Mouse (Mus musculus) splenic B cell, adult 2 months (primary cell): Measurements from ENCODE around the gene Gins2.
A peak's percentile ranks its signal among the peaks of the same experiment; 100 is the strongest.

Experiments
- DNase-seq: peaks from one replicate; pipeline ENCODE4 v3.0.0-alpha.2; 2011; ENCODE audit warnings: low read depth, low spot score
- H3K27me3 ChIP-seq: 2 replicates; pipeline ENCODE4 v1.6.1; 2012; ENCODE audit warnings: mild to moderate bottlenecking, low read length, moderate library complexity, mixed read lengths; ENCODE audit not compliant: control insufficient read depth, poor library complexity, insufficient read depth, severe bottlenecking
- H3K36me3 ChIP-seq: 2 replicates; pipeline ENCODE4 v1.6.1; 2012; ENCODE audit warnings: mild to moderate bottlenecking, low read length, moderate library complexity, mixed read lengths; ENCODE audit not compliant: control insufficient read depth, poor library complexity, insufficient read depth, severe bottlenecking

Gene Gins2

DNA sequence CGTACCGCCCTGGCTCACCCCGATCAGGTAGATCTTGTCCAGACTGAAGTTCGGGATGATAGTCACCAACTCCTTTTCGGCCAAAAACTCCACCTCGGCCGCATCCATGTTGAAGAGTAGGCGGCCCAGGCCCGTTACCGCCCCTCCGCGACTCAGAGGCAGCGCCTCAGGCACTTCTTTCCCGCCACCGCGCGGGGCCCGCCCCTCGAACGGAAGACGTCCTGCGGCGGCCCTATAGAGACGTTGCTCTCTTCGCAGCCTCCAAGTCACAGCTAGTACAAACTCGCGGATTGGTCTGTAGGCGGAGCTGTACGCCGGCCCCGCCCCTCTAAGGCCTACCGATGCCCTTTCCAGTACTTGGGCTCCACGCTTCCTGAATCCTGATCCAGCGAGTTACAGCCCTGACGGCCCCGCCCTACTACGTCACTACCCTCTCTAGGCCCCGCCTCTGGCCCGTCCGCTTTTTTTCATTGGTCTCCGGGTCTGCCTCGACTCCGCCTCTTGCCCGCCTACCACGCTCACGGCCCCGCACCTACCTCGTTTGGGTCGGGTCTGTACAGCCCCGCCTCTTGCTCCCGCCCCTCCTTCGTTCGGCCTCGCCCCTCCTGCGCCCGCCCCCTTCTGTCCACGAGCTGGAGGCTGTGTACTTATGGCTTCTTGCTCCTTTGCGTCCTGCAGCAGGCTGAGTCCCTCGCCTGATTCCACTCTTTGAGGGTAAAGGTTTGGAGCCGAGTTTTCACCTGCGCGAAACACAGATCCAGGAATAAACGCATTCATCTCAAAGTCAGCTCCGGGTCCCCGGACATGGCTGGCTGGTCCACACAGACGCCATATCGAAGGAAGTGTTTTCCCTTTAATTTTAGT lies at the start of gene Gins2:
Gene Gins2 (minus strand): TSS at position 397 of the 864 bp plus-strand sequence.
- Histone ChIP-seq H3K36me3 (no peaks in the 10 kb centered on the region), H3K27me3 (no peaks in the 10 kb centered on the region)
- peak; percentile 98 for DNase-seq

GRCm38 (mm10) chr8:120634329-120634839 lies 45.3 kb upstream of the Gins2 start:
- Histone ChIP-seq H3K27me3 (no peaks in the 10 kb centered on the region), H3K36me3 (no peaks in the 10 kb centered on the region)
- DNase-seq, result peak; percentile 59

GRCm38 (mm10) chr8:120633665-120634271 lies 44.7 kb upstream of the Gins2 start:
- Histone ChIP-seq H3K27me3 (no peaks in the 10 kb centered on the region), H3K36me3 (no peaks in the 10 kb centered on the region)
- DNase-seq, result peak; percentile 12

- Histone ChIP-seq H3K27me3 (no peaks in the 10 kb centered on the region), H3K36me3 (no peaks in the 10 kb centered on the region)
- DNase-seq, result no peak
These were observed 44.0 kb upstream of the Gins2 start for GRCm38 (mm10) chr8:120632969-120633664.

GRCm38 (mm10) chr8:120631441-120632375 lies 42.6 kb upstream of the Gins2 start:
- no peak for DNase-seq
- Histone ChIP-seq H3K27me3 (no peaks in the 10 kb centered on the region), H3K36me3 (no peaks in the 10 kb centered on the region)

GRCm38 (mm10) chr8:120630848-120631247 lies 41.7 kb upstream of the Gins2 start:
- Histone ChIP-seq H3K36me3 (no peaks in the 10 kb centered on the region), H3K27me3 (no peaks in the 10 kb centered on the region)
- DNase-seq, result no peak

- H3K36me3 ChIP-seq, result no peaks in the 10 kb centered on the region
- DNase-seq, result no peak
- H3K27me3 ChIP-seq, result no peaks in the 10 kb centered on the region
These were observed 40.9 kb upstream of the Gins2 start for GRCm38 (mm10) chr8:120630031-120630430.

- Histone ChIP-seq H3K36me3 (no peaks in the 10 kb centered on the region), H3K27me3 (no peaks in the 10 kb centered on the region)
- DNase-seq, result no peak
These were observed 38.2 kb upstream of the Gins2 start for GRCm38 (mm10) chr8:120627298-120627697.

DNA sequence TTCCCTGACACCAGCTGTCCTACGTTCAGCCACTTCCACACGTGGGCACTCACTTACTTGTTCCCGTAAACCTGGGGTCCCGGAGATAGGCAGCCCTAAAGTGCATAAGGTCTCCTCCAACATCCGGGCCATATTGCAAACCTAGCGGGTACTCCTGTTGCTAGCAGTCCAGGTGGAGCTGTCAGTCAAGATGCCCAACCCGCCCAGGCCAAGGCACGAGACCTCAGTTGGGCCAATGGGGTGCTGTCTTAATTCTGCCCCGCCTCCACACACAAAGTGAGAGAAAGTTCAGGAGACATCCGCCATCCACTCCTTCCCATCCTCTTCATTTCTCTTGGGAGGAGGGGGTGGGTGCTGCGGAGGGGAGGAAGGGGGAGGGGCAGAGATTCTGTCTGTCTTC lies 37.4 kb upstream of the Gins2 start:
- H3K36me3 ChIP-seq, result no peaks in the 10 kb centered on the region
- no peak for DNase-seq

GRCm38 (mm10) chr8:120623608-120624007 lies 34.5 kb upstream of the Gins2 start:
- Histone ChIP-seq H3K36me3 (no peaks in the 10 kb centered on the region), H3K27me3 (no peaks in the 10 kb centered on the region)
- no peak for DNase-seq

More for the DNA sequence above, 37.4 kb upstream of the Gins2 start:
- no peaks in the 10 kb centered on the region for H3K27me3 ChIP-seq

GRCm38 (mm10) chr8:120622161-120622560 lies 33.1 kb upstream of the Gins2 start:
- H3K36me3 ChIP-seq, result no peaks in the 10 kb centered on the region
- DNase-seq, result no peak
- no peaks in the 10 kb centered on the region for H3K27me3 ChIP-seq

- DNase-seq, result no peak
These were observed 31.3 kb upstream of the Gins2 start for GRCm38 (mm10) chr8:120620441-120620840.

GRCm38 (mm10) chr8:120619235-120620180 lies 30.4 kb upstream of the Gins2 start:
- Histone ChIP-seq H3K27me3 (peaks cover under 1% of the 10 kb centered on the region; the same call in 1 of the 2 replicates), H3K36me3 (no peaks in the 10 kb centered on the region)
- DNase-seq, result no peak

More at GRCm38 (mm10) chr8:120620441-120620840, 31.3 kb upstream of the Gins2 start:
- Histone ChIP-seq H3K36me3 (no peaks in the 10 kb centered on the region), H3K27me3 (no peaks in the 10 kb centered on the region)
